Mouse (Mus musculus) ZHBTc4 (cell line): ENCODE data around the gene Fads2.

Experiments used
- DNase-seq: peaks from one replicate; pipeline ENCODE4 v3.0.0-alpha.2; 2011; ENCODE audit warnings: low read depth, low spot score

The Fads2 gene

DNA sequence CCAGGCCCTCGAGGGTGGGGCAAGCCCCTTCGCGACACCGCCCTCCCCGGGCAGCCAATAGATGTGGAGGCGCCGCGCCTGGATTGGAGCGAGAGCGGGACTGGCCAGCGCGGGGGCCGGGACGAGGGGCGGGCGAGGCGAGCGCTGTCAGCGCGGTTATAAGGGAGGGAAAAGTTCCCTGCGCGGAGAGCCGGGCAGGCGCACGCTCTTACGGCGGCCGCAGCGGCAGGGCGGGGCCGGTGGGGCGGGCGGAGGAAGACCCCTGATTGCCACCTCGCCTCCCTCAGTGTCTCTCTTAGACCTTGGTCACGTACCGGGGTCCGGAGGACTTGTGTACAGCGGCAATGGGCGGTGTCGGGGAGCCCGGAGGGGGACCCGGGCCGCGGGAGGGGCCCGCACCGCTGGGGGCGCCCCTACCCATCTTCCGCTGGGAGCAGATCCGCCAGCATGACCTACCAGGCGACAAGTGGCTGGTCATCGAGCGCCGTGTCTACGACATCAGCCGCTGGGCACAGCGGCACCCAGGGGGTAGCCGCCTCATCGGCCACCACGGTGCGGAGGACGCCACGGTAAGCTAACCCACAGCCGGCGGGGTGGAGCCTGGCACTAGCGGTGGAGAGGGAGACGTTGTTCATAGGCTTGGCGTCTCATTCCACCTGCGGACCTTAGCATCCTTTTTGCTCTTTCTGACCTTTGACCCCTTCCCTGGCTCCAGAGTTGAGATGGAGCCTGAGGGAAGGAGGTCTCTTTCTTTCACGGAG, 60.0 kb downstream of the Fads2 start, which contains the start of gene Fads3:
Gene Fads3, plus strand, starts transcription at position 182 of the 761 bp plus-strand sequence.
- peak; percentile 56 for DNase-seq

DNA sequence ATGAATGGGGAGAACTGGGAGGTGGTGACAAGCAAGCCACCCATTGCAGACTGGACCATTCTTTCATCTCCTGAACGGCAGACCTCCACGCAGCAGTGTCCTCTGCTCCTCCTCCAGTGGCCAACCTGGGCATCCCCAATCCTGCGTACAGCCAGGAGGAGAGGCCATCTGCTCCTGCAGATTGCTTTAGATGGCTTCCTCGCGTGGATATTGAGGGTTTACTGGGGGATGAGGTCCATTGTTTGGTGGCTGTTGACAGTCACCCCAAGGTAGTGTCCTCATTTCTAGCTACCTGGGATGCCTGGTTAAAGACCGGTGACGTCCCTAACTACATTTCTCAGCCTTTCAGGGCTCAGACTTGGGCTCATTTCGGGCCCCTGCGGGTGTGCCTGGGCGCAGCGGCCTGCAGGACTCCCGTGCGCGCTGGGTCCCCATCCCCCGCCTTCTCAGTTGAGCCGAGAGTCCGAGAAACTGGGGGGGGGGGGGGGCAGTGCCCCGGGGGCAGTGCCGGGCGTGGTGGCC, 60.6 kb downstream of the Fads2 start:
- no peak for DNase-seq

DNA sequence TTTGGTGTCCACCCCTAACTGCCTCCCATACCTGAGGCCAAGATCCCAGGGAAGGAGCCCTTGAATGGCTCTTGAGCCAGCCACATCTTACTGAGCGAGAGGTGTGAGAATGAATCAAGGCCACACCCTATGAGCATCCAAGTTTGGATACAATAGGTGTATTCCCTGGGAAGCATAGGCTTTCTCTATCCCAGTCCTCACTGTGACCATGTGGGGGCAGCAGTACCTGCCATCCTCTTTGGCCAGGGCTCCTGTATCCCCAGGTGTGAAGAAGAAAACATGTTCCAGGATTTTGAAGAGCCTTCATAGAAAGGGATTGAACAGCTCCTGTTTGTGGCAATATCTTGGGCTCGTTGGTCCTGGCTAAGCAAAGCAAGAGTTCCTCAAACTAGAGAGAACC, 61.9 kb downstream of the Fads2 start:
- DNase-seq: peak; percentile 71

DNA sequence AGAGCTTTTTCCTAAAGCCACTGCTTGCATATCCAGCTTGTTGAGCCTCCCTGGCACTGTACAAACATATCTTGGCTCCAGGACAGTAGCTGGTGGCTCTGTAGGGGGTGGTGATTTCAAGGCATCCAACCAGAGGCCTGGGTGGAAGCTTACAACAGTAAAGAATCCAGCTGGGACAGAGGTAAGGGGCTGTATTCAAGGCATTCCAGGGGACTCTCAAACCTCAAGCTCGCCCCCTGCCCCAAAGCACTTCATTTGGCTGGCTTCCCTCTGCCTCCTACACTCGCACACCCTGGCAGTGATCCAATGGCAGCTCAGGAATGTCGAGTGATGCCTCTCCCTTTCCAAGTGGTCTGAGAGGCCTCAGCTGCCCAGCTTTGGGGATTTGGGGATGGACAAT, 62.6 kb downstream of the Fads2 start:
- no peak for DNase-seq

DNA sequence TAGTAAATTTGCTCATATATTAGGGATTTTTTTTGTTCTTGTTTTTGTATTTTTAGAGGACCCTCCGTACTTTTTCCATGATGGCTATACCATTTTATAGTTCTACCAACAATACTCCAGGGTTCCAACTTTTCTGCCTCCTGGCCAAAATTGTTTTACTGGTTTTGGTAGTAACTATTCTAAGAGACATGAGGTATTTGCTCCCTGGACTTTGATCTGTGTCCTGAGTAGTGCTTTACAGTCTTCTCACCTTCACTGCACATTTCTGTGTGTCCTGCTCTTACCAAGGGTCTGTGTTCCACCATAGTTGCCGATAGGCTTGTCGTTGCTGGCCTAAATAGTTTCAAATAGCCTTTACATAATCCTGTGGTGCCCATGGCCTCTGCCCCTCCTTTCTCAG, 63.2 kb downstream of the Fads2 start:
- DNase-seq: no peak

DNA sequence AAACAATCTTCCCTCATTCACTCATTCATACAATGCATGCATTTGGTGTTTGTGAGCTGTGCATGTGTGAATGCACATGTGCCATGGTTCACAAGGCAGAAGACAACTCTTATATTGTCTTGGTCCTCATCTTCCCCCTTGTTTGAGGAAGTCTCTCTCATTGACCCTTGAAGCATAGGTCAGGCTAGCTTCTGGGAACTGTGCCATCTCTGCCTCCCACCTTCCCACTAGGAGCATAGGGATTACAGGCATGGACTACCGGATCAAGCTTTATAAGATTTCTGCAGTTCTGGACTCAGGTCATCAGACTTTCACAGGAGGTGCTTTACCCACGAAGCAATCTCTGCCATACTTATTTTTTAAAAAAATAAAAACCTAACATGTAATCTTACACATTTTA, 64.0 kb downstream of the Fads2 start:
- no peak for DNase-seq

DNA sequence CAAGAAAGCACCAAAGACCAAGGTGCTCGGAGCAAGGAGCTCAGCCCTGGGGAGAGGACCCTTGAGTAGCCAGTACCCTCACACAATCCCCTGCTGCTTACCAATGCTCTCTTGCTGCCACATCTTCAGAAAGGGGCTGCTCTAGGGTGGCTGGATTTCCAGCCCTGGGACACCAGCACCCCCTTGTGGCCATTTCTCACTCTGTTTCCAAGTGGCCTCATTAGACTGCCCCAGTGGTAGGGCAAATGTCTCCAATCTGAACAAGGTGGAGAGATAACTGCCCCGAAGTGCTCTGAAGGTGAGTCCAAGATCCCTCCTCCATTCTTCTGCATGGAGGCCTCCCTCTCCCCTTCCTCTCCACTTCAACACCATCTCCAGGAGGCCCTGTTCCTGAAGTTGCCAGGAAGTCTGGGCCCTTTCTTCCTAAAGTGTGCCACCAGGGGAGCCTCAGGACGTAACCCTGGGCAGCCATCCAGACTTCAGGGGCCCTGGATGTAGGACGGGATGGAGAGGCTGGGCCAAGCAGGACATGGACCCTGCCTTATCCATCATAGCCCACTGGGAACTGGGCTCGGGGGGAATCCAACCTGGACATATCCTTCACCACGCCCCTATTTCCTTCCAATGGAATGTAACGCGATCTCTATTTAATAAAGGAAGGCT, 66.6 kb downstream of the Fads2 start:
- DNase-seq: peak; percentile 84

DNA sequence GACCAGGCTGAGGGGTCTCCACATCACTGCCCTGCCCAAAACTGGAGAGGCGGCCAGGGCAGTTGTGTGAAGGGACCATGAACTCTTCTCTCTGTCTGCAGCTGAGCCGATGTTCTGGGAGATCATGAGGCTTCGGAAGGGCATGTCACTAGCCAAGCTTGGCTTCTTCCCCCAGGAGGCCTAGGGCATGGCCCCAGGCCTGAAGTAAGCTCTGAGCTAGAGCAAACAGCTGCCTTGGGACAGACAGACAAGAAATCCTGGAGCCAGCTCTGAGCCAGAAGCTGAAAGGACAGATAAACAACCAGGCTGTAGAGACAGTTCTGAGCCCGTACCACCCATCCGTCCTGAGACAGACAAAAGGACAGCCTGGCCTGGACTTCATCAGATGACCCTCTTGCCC, 67.2 kb downstream of the Fads2 start:
- no peak for DNase-seq

DNA sequence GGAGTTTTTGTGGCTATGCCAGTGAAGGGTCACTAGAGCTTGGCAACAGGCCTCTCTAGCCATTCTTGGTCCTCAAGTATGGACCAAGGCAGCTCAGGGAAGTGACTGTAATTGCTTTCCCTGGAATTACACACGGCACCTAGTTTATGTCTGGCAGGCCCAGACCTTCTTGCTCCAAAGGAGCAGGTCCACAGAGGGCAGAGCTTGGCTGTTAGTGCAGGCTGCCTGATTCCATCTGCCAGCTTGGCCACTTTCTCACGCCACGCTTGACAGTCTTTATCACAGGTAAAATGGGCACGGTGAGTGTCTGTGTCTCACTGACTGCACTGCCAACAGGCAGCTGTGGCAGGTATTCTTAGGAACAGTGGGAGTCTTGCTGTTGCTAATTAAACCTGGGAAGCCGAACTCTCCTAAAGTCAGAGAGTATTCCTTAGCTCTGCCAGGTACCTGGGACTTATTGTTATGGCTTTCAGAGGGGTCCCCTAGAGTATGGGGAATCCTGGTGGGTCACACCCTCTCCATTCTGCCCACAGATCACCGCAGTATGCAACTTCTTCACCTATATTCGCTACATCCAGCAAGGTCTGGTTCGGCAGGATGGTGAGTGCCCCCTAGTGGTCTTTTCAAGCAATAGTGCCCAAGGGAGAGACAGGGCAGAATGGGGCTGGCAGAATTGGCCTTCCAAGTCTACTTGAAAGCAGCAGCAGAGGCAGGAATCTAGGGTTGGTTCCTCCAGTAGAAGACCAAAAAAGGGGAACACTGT, 68.2 kb downstream of the Fads2 start:
- peak; percentile 79 for DNase-seq

DNA sequence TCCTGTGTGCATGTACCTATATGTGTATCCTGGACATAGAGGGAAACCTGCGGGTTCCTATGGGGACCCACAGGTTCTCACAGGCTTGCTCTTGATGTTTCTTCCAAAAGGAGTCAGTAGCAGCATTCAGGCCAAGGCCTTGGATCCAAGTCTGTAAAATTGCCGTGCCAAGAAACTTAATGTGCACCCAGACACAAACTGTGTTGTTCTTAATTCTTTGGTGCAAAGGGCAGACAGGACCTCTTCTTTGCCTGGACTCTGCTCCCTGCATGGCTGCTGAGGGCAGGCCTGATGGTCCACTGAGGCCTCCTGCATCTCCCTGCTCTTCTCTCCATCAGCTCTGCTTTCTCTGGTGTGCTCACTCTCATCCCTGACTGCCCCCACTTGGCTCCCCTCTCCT, 71.8 kb downstream of the Fads2 start:
- no peak for DNase-seq

DNA sequence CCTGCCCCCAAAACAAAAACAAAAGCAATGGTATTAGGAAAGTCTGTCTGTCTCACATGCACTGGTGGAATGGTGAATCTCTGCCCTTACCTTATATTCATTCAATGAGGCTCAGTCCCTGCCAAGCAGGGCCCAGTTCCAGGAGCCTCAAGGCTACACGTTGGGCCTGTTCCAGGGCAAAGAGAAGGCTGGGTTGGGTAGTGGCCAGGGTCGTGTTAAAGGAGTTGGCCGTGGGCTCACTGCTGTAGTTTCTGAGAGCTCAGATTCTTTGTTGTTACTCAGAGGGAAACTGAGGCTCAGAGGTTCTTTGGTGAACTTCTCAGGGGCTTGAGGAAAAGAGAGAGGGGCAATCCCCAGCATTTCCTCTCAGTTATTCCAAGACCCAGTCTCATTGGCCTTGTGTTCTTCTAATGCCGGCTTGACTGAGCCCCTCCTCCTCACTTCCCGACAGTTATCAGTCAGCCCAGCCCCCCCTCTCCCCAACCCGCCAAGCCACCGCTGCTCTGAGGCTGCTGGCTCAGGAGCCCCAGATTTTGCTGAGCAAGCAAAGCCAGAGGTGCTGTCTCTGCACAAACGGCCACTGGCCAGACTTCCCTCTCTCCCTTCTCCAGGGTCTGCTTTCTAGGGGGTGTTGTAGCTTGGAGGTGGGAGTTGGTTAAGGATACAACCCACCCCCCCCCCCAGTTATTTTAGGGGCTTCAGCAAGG, 76.2 kb downstream of the Fads2 start:
- no peak for DNase-seq

DNA sequence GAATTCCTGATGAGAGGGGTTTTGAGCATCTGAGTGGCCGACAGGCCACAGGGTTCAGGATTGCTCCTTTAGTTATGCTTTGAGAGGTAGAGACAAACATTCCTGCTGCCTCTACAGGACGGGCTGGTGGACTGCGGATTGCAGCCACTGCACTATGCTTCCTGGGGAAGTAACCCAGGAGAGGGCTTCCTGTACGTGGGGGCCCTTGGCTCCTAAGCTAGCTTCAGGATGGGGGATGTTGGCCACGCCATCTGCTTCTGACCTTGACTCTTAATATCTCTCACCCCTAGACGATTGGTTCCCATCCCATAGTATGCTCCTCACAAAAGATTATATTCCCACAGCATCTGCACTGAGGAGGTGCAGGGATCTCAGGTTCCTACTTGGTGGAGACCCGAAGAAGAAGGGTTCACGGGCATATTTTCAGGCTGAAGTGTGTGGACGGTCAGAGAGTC, 78.2 kb downstream of the Fads2 start:
- DNase-seq: no peak

DNA sequence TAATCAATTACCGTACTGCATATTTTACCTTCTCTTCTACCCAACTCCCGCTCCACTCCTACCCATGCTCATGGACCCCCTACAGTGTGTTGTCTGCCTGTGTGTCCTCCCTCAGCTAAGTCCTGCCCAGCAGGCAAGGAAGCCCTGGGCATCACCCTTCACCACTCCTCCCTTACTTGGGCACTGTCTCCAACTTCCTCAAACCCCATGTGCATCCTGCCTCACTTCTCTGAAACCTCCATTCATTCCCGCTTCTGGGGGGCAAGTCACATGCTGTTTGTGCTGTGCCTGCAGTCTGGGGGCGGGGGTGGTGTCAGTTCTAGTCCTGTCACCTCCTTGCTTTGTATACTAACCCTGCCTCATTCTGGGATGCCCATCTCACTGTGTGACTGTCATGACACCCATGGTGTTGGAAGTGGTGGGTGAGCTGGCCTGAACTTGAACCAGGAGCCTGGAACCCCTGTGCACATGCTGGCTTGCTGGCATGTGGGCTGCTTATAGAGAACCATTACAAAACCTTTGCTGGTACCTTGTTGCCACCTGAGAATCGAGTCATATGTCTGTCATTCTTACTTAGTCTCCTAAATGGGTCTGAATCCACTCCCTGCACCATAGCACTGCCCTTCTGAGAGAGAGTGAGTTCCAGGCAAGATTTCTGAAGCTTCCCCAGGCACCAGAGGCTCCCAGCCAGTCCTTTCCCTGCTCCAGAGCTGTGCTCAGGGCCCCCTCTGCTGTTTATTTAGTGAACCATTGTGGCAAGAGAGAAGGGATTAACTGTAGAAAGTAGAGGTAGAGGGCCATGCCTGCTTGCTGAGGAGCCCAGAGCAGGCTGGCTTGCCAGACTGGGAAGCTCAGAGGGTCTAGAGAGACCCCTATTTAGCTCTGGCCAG, 78.9 kb downstream of the Fads2 start:
- DNase-seq: peak; percentile 43

DNA sequence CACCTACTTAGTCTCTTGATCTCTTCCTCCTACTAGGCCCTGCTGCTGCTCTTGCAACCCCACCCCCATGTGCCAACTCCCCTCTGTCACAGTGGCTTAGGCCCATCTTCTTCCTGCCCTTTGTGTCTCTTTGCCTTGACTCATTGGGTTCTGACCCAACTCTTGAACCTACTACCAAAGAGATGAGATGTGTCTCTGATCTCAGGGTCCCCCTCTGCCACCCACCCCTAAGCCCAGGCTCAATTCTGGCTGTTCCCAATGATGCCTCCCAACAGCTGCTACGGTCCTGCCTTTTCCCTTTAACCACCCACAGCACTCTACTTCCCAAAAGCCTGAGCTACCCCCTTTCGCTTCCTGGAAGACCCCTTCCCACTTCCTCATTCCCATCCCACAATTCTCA, 79.6 kb downstream of the Fads2 start:
- DNase-seq: no peak

DNA sequence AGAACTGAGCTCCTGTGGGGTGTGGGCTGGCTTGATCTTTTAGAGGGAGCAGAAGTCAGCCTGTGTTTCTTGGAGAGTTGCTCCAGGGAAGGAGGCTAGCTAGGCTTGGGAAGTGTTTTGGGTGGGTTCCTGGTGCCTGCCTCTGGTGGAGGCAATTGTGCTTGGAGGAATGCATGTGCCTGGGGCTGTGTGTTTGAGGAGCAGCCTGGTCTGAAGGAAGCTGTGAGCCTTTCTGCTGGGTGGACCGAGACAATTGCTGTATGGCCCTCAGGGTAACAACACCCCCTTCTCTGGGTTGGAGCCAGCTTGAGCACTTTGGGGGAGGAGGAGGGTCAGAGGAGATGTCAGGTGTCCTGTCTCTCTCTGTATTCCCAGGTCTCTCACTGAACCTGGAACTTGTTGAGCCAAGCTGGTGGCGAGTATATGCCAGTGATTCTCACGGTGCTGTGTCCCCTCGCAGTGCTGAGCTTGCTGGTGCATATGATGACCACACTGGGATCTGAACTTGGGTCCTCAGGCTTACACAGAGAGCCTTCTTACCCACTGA, 82.3 kb downstream of the Fads2 start:
- DNase-seq: peak; percentile 54

DNA sequence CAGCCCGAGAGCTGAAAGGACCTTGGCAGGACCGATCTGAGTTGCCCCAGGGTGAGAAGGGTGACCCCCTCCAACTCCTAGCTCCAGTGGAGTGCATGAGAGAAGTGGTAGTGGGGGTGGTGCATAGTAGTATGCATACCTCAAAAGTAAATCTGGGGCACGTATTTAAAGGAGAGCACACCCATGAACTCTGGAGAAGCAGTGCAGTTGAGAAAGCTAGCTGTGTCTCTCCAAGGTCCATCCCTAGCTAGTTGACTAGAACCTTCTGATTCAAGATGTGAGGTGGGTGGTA, 83.1 kb downstream of the Fads2 start:
- DNase-seq: no peak

DNA sequence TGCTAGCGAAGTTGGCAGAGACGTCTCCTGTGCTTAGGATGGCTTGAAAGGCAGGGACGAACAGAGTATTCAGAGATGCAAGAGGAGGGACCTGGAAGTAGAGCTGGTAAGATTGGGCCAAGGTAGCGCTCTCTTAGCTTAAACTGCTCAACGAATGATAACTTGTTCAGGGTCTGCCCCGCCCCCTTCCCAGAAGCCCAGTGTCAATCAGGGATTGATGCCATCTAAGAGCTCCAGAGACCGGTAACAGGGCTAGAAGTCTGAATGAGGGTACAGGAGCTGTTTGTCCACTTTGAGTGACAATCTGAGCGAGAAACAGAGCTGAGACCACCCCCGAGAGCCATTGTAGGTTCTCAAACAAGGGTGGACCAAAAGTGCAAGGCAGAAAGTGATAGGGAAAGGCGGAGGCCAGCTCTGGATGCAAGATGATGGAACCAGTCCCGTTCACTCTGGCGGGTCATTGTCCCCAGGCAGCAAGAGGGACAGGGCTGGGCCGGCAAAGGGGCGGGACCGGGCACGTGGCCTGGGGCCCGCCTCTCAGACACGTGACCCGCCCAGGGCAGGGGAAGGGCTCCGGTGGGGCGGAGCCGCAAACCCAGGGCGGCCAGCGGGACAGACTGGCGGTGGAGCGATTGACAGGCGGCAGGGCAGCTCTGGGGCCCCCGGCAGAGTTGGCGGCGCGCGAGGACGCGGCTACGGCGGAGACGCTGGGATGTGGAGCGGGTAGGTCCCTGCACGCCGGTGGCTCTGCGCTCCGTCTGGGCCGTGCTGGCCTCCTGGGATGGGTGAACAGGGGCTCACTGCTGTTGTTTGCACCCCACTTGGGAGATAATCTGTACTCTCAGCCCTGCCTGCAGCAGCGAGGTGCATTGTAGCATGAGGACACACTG, 83.7 kb downstream of the Fads2 start:
- DNase-seq: peak; percentile 80

DNA sequence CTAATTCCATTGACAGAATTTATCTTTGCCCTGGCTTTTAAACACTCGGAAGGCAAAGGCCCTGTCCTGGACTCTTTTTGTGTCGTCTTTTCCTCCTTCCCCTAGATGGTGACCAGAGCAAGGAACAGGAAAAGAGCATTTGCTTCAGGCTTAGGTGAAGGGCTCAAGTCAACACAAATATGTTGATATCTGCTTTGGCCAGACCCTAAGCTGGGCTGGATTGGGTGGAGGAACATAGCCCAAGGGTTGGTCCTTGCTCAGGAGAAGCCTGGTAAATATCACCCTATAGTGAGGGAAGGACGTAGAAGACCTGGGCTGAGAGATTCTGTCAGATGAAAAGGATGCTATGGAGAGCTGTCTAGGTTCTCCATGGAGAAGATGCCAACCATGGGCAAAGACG, 85.4 kb downstream of the Fads2 start:
- no peak for DNase-seq

DNA sequence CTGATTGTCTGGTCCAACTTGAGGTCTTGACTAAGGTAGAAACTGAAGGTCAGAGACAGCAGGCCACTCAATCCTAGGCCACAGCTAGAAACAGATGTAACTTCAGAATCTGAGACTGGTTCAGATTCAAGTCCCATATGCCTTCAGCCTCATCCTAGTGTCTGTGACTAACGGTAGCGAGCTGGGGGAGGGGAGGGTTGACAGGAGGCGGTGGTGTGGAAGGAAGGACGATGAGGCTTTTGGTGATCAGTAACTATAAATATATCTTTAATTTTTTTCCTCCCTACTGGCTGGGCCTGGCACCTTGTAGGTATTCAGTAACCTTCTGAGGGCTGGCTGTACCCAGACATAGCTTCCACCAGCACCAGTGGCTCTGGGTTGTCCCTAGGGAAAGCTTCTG, 86.1 kb downstream of the Fads2 start:
- DNase-seq: no peak

DNA sequence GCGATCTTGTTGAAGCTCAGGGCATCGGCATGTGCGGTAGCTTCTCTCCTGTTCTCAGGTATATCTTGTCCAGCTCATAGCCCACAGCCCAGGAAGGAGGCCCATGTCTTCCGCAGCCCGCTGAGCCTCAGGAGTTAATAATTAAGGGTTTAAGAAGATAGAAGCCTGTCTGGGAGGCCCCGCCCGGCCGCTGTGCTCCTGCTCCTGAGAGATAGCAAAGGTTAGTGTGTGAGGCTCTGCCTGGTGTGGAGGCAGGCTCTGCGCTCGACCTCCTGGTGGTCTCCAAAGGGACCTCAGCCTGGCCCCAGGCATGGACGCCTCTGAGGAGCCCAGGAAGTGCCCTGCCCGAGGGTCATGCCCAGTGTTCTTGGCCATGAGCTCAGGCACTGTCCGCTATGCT, 86.7 kb downstream of the Fads2 start:
- no peak for DNase-seq
